Mouse (Mus musculus) intestine, embryonic 15.5 days (tissue): ENCODE results near the gene Kat7. TPM values are rescaled to one million over a fixed set of nuclear protein-coding genes. Genes with fewer than 3 reads are reported as not detected.

Experiments used
- ATAC-seq: fragments of 200-750 bp; cut with Nextera tagmentation; 2 replicates; pipeline ENCODE4 v1.8.0; 2017; ENCODE audit warnings: moderate TSS enrichment, moderate library complexity
- H3K27ac ChIP-seq: fragments of 300-500 bp; sonication (generic); 2 replicates; pipeline ENCODE4 v1.5.1; 2015; ENCODE audit warnings: mild to moderate bottlenecking, inconsistent platforms
- H3K27me3 ChIP-seq: fragments of 300-500 bp; sonication (generic); replicated peaks from 2 replicates; pipeline ENCODE4 v1.6.1; 2015; ENCODE audit warnings: inconsistent platforms
- H3K36me3 ChIP-seq: fragments of 300-500 bp; sonication (generic); 2 replicates; pipeline ENCODE4 v1.6.1; 2015; ENCODE audit warnings: inconsistent platforms
- H3K4me1 ChIP-seq: fragments of 300-500 bp; sonication (generic); replicated peaks from 2 replicates; pipeline ENCODE4 v1.6.1; 2015; ENCODE audit warnings: inconsistent platforms
- H3K4me2 ChIP-seq: fragments of 300-500 bp; sonication (generic); replicated peaks from 2 replicates; pipeline ENCODE4 v1.6.1; 2015; ENCODE audit warnings: mild to moderate bottlenecking, inconsistent platforms
- H3K4me3 ChIP-seq: fragments of 300-500 bp; sonication (generic); replicated peaks from 2 replicates; pipeline ENCODE4 v1.5.1; 2015; ENCODE audit warnings: inconsistent platforms
- H3K9ac ChIP-seq: fragments of 300-500 bp; sonication (generic); 2 replicates; pipeline ENCODE4 v1.6.1; 2015; ENCODE audit warnings: inconsistent platforms
- H3K9me3 ChIP-seq: fragments of 300-500 bp; sonication (generic); 2 replicates; pipeline ENCODE4 v1.6.1; 2016; ENCODE audit warnings: inconsistent platforms
- WGBS: fragments of 180-500 bp; shearing (Covaris S2); methylation state at CpG from one replicate; pipeline ENCODE4 v1.1.7; 2015; 5-methylcytosine and 5-hydroxymethylcytosine counted together
- polyA plus RNA-seq: library from polyadenylated mRNA; unstranded; fragments of >200 nt; fragmentation: Nextera tagmentation; extraction: Ambion mirVana; gene quantifications from 2 replicates; pipeline ENCODE4 v1.2.1, GENCODE M21; 2015

Gene Kat7
- polyA plus RNA-seq, 1 experiment from 2014 or later: 68.7 TPM

DNA sequence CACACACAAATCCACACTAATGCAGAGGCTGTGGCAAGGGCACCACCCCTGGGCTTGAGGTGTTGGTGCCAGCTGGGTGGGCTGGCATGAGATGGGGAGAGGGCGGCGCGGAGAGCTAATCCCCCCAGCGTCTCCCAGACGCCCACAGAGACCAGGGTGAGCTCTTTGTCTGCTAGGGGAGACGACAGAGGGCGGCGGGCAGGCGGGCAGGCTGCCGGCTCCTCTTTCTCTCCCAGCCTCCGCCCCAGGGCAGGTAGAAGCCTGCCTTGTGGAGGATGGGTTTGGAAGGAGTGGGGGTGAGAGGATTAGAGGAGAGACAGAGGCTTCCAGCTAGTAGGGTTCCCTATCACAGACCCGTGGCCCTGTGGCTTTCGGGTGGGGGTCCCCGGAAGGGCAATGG, 63.0 kb downstream of the Kat7 start:
- no peaks in the 10 kb centered on the region for H3K27me3 ChIP-seq
- H3K27ac ChIP-seq: no peak overlapping the region
- WGBS: 65% methylated on average over 14 of the region's 14 CpGs
- H3K9me3 ChIP-seq: no peaks in the 10 kb centered on the region
- no peaks in the 10 kb centered on the region for H3K36me3 ChIP-seq
- ATAC-seq: no peak
- H3K4me2 ChIP-seq: no peak overlapping the region
- H3K4me3 ChIP-seq: no peak overlapping the region
- no peak overlapping the region for H3K9ac ChIP-seq
- H3K4me1 ChIP-seq: peaks cover 11% of the 10 kb centered on the region

DNA sequence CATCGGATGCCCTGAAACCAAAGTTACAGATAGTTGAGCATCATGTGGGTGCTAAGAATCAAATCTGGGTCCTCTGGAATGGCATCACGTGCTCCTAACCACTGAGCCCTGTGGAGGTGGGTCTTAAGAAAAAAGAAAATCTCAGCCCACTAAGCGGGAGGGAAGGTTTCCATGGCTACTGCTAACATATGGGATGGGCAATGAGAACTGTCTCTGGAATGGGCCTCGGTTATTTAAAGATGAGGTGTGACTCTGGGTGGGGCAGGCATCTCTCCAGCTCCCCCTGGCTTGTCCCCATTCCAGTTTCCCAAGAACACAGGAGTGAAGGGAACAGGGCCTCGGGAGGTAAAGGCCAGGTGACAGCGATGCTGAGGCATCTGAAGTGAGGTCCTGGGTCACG, 64.6 kb downstream of the Kat7 start:
- Histone ChIP-seq H3K9me3 (no peaks in the 10 kb centered on the region), H3K4me1 (peaks cover 4% of the 10 kb centered on the region; the same call in 1 of the 2 replicates), H3K27me3 (no peaks in the 10 kb centered on the region), H3K4me3 (no peak overlapping the region), H3K27ac (no peak overlapping the region), H3K9ac (no peak overlapping the region), H3K36me3 (no peaks in the 10 kb centered on the region), H3K4me2 (no peak overlapping the region)
- ATAC-seq: no peak
- WGBS: 55% methylated on average over 7 of the region's 7 CpGs

DNA sequence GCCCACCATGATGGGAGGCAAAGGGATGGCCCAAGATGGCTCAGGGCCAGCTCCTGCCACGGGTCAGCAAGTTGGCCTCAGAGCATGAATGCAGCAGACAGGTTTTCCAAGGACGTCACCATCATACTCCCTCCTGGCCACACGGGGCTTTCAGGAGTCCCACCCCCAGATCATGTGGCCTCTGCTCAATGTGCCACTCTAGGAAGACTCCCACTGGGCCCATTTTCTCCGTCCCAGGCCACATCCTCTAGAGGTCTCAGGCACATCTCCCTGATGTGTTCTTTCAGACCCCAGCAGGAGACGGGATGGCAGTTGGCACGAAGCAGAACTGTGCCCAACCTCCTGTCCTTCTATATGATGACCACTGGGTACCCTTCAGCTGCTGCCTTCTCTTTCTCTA, 67.4 kb downstream of the Kat7 start:
- Histone ChIP-seq H3K4me2 (no peak overlapping the region), H3K9me3 (no peaks in the 10 kb centered on the region), H3K9ac (no peak overlapping the region), H3K4me1 (no peaks in the 10 kb centered on the region), H3K36me3 (no peaks in the 10 kb centered on the region), H3K4me3 (no peak overlapping the region), H3K27ac (no peak overlapping the region), H3K27me3 (no peaks in the 10 kb centered on the region)
- WGBS: 70% methylated on average over 6 of the region's 6 CpGs
- ATAC-seq: no peak

DNA sequence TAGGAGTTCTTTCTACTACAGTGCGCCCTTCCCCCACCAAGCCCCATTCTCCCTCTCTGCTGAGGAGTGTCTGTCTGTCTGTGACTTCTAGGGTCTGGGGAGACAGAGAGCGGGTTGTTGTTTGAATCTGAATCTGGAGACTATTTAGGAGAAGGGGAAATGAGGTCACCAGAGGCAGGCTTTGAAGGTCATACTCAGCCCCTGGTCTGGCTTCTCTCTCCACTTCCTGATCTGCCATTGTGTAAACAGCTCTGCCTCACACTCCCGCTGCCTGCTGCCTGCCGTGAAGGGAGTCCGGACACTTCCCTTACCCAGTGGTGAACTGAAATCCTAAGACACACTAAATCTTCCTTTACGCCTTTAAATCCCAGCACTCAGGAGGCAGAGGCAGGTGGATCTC, 71.6 kb downstream of the Kat7 start:
- H3K4me3 ChIP-seq: no peak overlapping the region
- H3K4me1 ChIP-seq: no peaks in the 10 kb centered on the region
- no peaks in the 10 kb centered on the region for H3K36me3 ChIP-seq
- H3K27ac ChIP-seq: no peak overlapping the region
- 39% methylated on average over 6 of the region's 6 CpGs for WGBS
- H3K9ac ChIP-seq: no peak overlapping the region
- H3K9me3 ChIP-seq: no peaks in the 10 kb centered on the region
- no peak overlapping the region for H3K4me2 ChIP-seq
- H3K27me3 ChIP-seq: 0 out of 2 replicates have a peak, but pooled peaks cover 4% of the 10 kb centered on the region
- ATAC-seq: no peak

DNA sequence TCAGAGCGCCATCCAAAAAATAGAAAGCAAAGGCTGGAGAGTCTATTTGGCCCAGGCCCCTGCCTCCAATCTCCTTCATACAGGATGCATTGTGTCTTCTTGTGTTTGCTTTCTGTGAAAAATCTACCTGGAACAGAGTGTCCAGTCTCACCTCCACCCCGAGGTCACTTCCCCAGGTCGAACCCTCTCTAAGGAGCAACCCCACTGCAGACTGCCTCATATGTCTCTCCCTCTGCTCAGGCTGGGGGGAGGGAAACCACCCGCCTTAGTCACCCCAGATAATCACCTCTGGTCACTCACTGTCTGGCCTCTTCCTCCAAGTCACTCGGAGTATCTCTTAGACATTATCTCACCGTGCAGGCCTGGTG, 77.7 kb downstream of the Kat7 start:
- H3K9me3 ChIP-seq: no peaks in the 10 kb centered on the region
- H3K36me3 ChIP-seq: no peaks in the 10 kb centered on the region
- no peak overlapping the region for H3K4me3 ChIP-seq
- H3K4me2 ChIP-seq: peak overlapping the region; percentile 53
- no peak overlapping the region for H3K9ac ChIP-seq
- peak; percentile 46 for ATAC-seq
- H3K27ac ChIP-seq: no peak overlapping the region
- 30% methylated on average over 6 of the region's 6 CpGs for WGBS
- H3K27me3 ChIP-seq: 0 out of 2 replicates have a peak, but pooled peaks cover 4% of the 10 kb centered on the region
- H3K4me1 ChIP-seq: no peaks in the 10 kb centered on the region

DNA sequence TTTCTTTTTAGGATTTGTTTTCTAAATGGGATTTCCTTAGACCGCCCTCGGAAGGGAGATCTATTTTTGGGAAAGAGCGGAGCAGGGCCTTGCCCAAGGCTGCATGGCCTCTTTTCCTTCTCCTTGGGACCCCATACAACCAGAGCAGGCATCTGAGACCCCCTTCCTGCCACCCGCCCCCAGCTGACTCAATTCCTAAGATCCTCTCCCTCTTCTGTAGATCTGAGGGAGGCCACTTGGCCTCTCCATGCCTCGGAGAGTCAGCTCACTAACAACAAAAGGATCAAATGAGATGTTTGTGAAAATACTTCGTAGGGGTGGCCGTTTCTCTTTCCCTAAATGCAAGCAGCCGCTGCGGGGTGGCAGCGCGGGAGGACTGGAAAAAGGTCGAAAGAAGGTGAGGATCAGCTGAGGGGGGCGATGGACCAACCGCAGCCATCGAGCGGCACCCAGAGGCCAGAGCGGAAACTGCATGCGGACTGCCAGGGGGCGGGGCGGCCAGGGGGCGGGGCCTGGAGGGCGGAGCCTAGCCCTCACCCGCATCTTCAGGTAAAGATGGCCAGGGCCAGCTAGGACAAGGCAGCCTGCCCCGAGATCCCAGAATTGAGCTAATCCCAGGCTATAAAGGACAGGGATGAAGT, 78.2 kb downstream of the Kat7 start:
- Histone ChIP-seq H3K4me3 (peak overlapping the region; percentile 18; the same call in 1 of the 2 replicates), H3K4me1 (no peaks in the 10 kb centered on the region), H3K27ac (no peak overlapping the region), H3K4me2 (peak overlapping the region; percentile 53), H3K36me3 (no peaks in the 10 kb centered on the region), H3K27me3 (0 out of 2 replicates have a peak, but pooled peaks cover 4% of the 10 kb centered on the region), H3K9ac (no peak overlapping the region), H3K9me3 (no peaks in the 10 kb centered on the region)
- peak; percentile 85 for ATAC-seq
- 12% methylated on average over 24 of the region's 24 CpGs for whole genome bisulfite sequencing

DNA sequence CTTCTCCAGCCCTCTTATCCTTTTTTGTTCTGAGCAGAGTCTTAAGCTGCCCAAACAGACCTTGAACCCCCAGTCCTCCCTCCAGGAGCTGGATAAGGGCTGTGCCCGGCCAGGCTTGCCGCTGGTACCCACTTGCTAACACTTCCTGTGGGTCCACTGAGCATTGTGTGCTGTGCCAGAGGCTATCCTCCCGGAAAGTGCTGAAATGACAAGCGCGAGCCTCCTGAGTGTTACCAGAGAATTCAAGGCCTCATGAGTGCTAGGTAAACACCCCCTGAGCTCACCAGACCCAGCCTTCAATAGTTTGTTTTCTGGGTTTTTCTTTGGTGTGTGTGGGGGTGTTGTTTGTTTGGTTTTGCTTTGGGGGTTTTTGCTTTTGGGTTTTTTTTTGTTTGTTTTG, 82.6 kb downstream of the Kat7 start:
- H3K9me3 ChIP-seq: no peaks in the 10 kb centered on the region
- peaks cover 27% of the 10 kb centered on the region for H3K27me3 ChIP-seq
- no peak overlapping the region for H3K27ac ChIP-seq
- no peaks in the 10 kb centered on the region for H3K36me3 ChIP-seq
- 39% methylated on average over 5 of the region's 5 CpGs for WGBS
- no peak for ATAC-seq
- no peak overlapping the region for H3K4me2 ChIP-seq
- H3K4me3 ChIP-seq: no peak overlapping the region
- H3K4me1 ChIP-seq: peaks cover 17% of the 10 kb centered on the region
- no peak overlapping the region for H3K9ac ChIP-seq

DNA sequence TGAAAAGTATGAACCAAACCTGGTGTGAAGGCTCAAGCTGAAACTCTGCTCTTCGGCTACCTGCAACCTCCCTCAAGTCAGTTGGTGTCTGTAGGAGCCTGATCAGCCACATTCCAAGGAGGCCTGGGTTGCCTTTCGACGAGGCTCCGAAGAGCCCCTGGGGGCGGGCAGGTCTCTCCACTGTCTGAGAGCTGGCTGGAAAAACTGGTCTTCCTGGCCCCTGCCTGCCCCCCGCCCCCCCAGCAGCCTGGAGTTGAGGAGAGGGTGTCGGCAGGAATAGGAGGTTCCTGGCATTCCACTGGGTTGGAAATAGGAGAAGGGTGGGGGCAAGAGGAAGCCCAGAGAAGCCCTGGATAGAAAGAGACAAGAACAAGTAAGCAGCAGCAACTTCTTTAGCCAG, 84.6 kb downstream of the Kat7 start:
- peaks cover 30% of the 10 kb centered on the region for H3K27me3 ChIP-seq
- no peak overlapping the region for H3K4me3 ChIP-seq
- no peak overlapping the region for H3K9ac ChIP-seq
- peaks cover 17% of the 10 kb centered on the region for H3K4me1 ChIP-seq
- H3K36me3 ChIP-seq: no peaks in the 10 kb centered on the region
- ATAC-seq: 0 out of 2 replicates have a peak, but pooled peaks have one; percentile 18
- H3K27ac ChIP-seq: no peak overlapping the region
- no peaks in the 10 kb centered on the region for H3K9me3 ChIP-seq
- H3K4me2 ChIP-seq: no peak overlapping the region
- 19% methylated on average over 7 of the region's 7 CpGs for WGBS

Other genes starting within 250 kb of the Kat7 start
- gene Itga3, start 233.4 kb downstream of the Kat7 start, polyA plus RNA-seq: 32.8 and 35.6 TPM in 2 replicates
- gene Dlx3, start 190.1 kb downstream of the Kat7 start, polyA plus RNA-seq: 0.60 and 0.88 TPM in 2 replicates
- 0.10 and 0.16 TPM in 2 replicates for gene Dlx4, start 164.0 kb downstream of the Kat7 start, polyA plus RNA-seq
- gene Tac4, start 48.7 kb downstream of the Kat7 start, polyA plus RNA-seq: not detected in 2 replicates
- gene Fam117a, start 26.8 kb upstream of the Kat7 start, polyA plus RNA-seq: 9.6 and 10.7 TPM in 2 replicates
- gene Slc35b1, start 74.4 kb upstream of the Kat7 start, polyA plus RNA-seq: 103 and 108 TPM in 2 replicates
- 127 and 130 TPM in 2 replicates for gene Spop, start 103.8 kb upstream of the Kat7 start, polyA plus RNA-seq
- gene Nxph3, start 204.3 kb upstream of the Kat7 start, polyA plus RNA-seq: 0.46 and 0.58 TPM in 2 replicates